Mouse (Mus musculus): Measurements from ENCODE around the gene Lrrc7. TPM values are rescaled to one million over a fixed set of nuclear protein-coding genes. Genes with fewer than 3 reads are reported as not detected.

The Lrrc7 gene
- total and polyA plus RNA-seq, 3 experiments, result 0.07 TPM; not detected in 2

DNA sequence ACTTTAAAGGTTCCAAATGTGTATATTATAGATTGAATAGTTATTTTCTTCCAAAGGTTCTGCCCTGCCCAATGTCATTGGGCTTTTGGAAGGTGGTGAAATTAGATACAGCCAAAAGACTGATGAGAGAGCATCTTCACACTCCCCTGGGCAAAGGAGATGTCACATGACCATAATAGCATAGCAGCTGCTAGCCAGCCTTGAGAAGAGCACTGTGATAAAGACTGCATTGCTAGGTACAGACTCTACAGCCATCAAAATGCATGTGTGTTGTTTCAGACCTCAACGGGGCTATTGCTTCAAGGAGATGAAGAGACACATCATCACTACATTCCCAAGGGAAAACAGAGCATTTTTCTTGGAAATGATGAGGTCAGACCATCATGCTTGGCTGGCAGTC lies 368.8 kb downstream of the Lrrc7 start:
- no peak for DNase-seq (ENCODE audit: extremely low read depth)
- no peak overlapping the region for H3K27ac ChIP-seq (ENCODE audit: insufficient read depth, low read depth)
- H3K9ac ChIP-seq (ENCODE audit: insufficient read depth, low read depth), result no peak overlapping the region
- no peaks in the 10 kb centered on the region for H3K36me3 ChIP-seq (replicated peaks in 1 of 2; ENCODE audit: control insufficient read depth in 1 of 2, insufficient read depth in 1 of 2, low read length in 1 of 2)
- in situ Hi-C loops (cut with MboI; ENCODE audit: low pct_ligation_motif_present, low pct_unique_long_range_greater_than_20kb, low sequenced_read_pairs), result no loop called here
- dilution Hi-C loops (cut with MboI; ENCODE audit: extremely low pct_ligation_motif_present, extremely low pct_unique_long_range_greater_than_20kb, low sequenced_read_pairs), result no loop called here
- peaks cover 0 to 12% of the 10 kb centered on the region in 2 experiments; a peak in 2 of 4 replicates for H3K4me1 ChIP-seq (ENCODE audit: control insufficient read depth in 1 of 2, insufficient read depth in 2 of 2)
- no peaks in the 10 kb centered on the region for H3K79me2 ChIP-seq (replicated peaks; ENCODE audit: control insufficient read depth, extremely low read depth, insufficient read depth, poor library complexity, severe bottlenecking)
- H3K27me3 ChIP-seq (replicated peaks), result no peaks in the 10 kb centered on the region
- peak; percentile 21; the same call in 1 of the 2 replicates for TF ChIP-seq USF1 (IDR thresholded peaks at IDR 0.05; ENCODE audit: low read depth, low read length)
- peak; percentile 41 for TF ChIP-seq USF2 (conservative IDR thresholded peaks at IDR 0.05; ENCODE audit: low read depth, low read length)
- no peak for TF ChIP-seq ZC3H11A (IDR thresholded peaks at IDR 0.05; ENCODE audit: low read depth, low read length)
- H3K4me2 ChIP-seq (ENCODE audit: insufficient read depth, low read depth, poor library complexity, severe bottlenecking), result no peak overlapping the region
- no peak overlapping the region for H3K4me3 ChIP-seq (replicated peaks in 1 of 3; ENCODE audit: low read depth in 2 of 3, low read length in 2 of 3, poor library complexity in 1 of 3)
- H3K9me3 ChIP-seq (replicated peaks; ENCODE audit: low read length), result no peaks in the 10 kb centered on the region

DNA sequence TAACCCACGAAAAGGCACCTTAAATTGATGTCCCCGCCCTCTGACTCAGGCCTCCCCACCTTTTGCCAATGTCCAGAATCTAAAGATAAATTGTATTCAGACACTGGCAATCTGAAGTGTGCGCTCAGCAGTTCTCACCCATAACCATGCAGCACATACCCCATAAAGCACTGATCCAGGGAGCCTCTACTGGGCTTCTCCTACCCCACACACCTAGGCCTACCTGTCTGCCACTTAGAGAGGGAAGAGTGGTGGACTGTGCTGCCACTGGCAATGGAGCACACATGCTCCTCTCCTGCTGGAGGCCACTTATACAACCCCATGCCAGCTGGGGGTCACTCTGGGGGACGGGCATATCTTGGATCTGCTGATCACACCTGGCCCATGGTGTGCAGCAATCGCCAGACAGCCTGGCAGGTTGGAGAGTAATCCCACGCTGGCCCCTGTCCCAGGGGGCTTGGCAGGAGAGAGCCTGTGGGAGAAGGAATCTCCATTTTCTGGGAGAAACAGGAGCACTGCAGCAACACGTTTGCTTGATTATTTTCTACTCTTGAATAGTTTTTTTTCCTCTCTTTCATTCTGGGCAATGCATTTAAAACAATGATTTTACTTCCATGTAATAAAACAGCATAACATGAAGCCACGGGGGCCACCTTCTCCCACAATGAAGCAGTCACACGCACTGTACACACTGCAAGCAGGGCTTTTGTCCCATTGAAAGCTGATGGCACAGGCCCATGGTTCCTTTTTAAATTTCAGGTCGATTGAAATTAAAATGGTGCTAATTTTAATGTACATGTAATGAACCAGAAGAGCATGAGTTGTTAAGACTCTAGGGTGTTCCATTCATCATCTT lies 386.9 kb downstream of the Lrrc7 start:
- H3K9ac ChIP-seq (ENCODE audit: insufficient read depth, low read depth), result no peak overlapping the region
- H3K79me2 ChIP-seq (replicated peaks; ENCODE audit: control insufficient read depth, extremely low read depth, insufficient read depth, poor library complexity, severe bottlenecking), result no peaks in the 10 kb centered on the region
- no peaks in the 10 kb centered on the region for H3K27me3 ChIP-seq (replicated peaks)
- TF ChIP-seq POLR2A (IDR thresholded peaks at IDR 0.05; ENCODE audit: low read depth, low read length) (no peak), USF2 (conservative IDR thresholded peaks at IDR 0.05; ENCODE audit: low read depth, low read length) (no peak), CHD2 (IDR thresholded peaks at IDR 0.05; ENCODE audit: low read length) (no peak), MAFK (IDR thresholded peaks at IDR 0.05; ENCODE audit: insufficient replicate concordance, low read length) (no peak), MYC (IDR thresholded peaks at IDR 0.05; ENCODE audit: low read depth, low read length) (no peak), HCFC1 (IDR thresholded peaks at IDR 0.05; ENCODE audit: low read depth, low read length) (no peak), BHLHE40 (IDR thresholded peaks at IDR 0.05; ENCODE audit: low read depth, low read length) (no peak), USF1 (IDR thresholded peaks at IDR 0.05; ENCODE audit: low read depth, low read length) (no peak), EP300 (IDR thresholded peaks at IDR 0.05; ENCODE audit: low read length) (no peak), CTCF (conservative IDR thresholded peaks at IDR 0.05 in 1 of 2, IDR thresholded peaks at IDR 0.05 in 1 of 2; ENCODE audit: low read depth in 2 of 2, low read length in 2 of 2) (no peak), SIN3A (IDR thresholded peaks at IDR 0.05; ENCODE audit: low read length) (no peak), IRF4 (IDR thresholded peaks at IDR 0.05; ENCODE audit: low read depth, low read length) (no peak), UBTF (IDR thresholded peaks at IDR 0.05; ENCODE audit: low read depth, low read length) (no peak), TCF12 (IDR thresholded peaks at IDR 0.05; ENCODE audit: low read depth, low read length) (no peak), POLR2AphosphoS2 (IDR thresholded peaks at IDR 0.05; ENCODE audit: low read depth, low read length) (no peak), NELFE (IDR thresholded peaks at IDR 0.05; ENCODE audit: low read depth, low read length) (no peak), JUND (conservative IDR thresholded peaks at IDR 0.05; ENCODE audit: low read depth, low read length) (no peak)
- H3K4me1 ChIP-seq (ENCODE audit: control insufficient read depth in 1 of 2, insufficient read depth in 2 of 2), result no peaks in the 10 kb centered on the region
- dilution Hi-C loops (cut with MboI; ENCODE audit: extremely low pct_ligation_motif_present, extremely low pct_unique_long_range_greater_than_20kb, low sequenced_read_pairs), result no loop called here
- no peak overlapping the region for H3K4me3 ChIP-seq (replicated peaks in 1 of 3; ENCODE audit: low read depth in 2 of 3, low read length in 2 of 3, poor library complexity in 1 of 3)
- no peak overlapping the region for H3K4me2 ChIP-seq (ENCODE audit: insufficient read depth, low read depth, poor library complexity, severe bottlenecking)
- no peak for DNase-seq (ENCODE audit: extremely low read depth)
- in situ Hi-C loops (cut with MboI; ENCODE audit: low pct_ligation_motif_present, low pct_unique_long_range_greater_than_20kb, low sequenced_read_pairs), result no loop called here
- no peaks in the 10 kb centered on the region for H3K36me3 ChIP-seq (replicated peaks in 1 of 2; ENCODE audit: control insufficient read depth in 1 of 2, insufficient read depth in 1 of 2, low read length in 1 of 2)
- no peak overlapping the region for H3K27ac ChIP-seq (ENCODE audit: insufficient read depth, low read depth)
- no peaks in the 10 kb centered on the region for H3K9me3 ChIP-seq (replicated peaks; ENCODE audit: low read length)

Measured in CH12.LX (cell line).